Mouse (Mus musculus) liver, embryonic 14.5 days (tissue): ENCODE measurements around the gene Tmprss13. TPM values are rescaled to one million over a fixed set of nuclear protein-coding genes. Genes with fewer than 3 reads are reported as not detected.
A peak's percentile ranks its signal among the peaks of the same experiment; 100 is the strongest.

ENCODE experiments used
- ATAC-seq: fragments of 200-750 bp; cut with Nextera tagmentation; 2 replicates; pipeline ENCODE4 v1.8.0; 2017; ENCODE audit warnings: moderate number of reproducible peaks, mild to moderate bottlenecking, moderate library complexity; ENCODE audit not compliant: insufficient read depth
- DNase-seq, 3 experiments: peaks; one replicate each; pipeline ENCODE4 v3.0.0-alpha.2; 2012 to 2013; ENCODE audit warnings: low read depth in 3 of 3, low spot score in 3 of 3
- H3K27ac ChIP-seq: fragments of 300-500 bp; sonication (generic); 2 replicates; pipeline ENCODE4 v1.5.1; 2014; ENCODE audit warnings: moderate library complexity, mild to moderate bottlenecking, control low read depth, inconsistent platforms
- H3K27me3 ChIP-seq: fragments of 300-500 bp; sonication (generic); 2 replicates; pipeline ENCODE4 v1.6.1; 2014; ENCODE audit warnings: mild to moderate bottlenecking, low read length, moderate library complexity; ENCODE audit not compliant: control insufficient read depth, insufficient read depth
- H3K36me3 ChIP-seq: fragments of 300-500 bp; sonication (generic); replicated peaks from 2 replicates; pipeline ENCODE4 v1.6.1; 2014; ENCODE audit warnings: low read depth; ENCODE audit not compliant: control insufficient read depth, insufficient read depth
- H3K4me1 ChIP-seq, 2 experiments: fragments of 200-500 bp in 1 of 2; fragments of 300-500 bp in 1 of 2; sonication (generic) in 1 of 2; replicated peaks; 2 replicates each; pipeline ENCODE4 v1.6.1; 2012 to 2014; ENCODE audit warnings: antibody characterized with exemption in 1 of 2, inconsistent platforms in 1 of 2, low read length in 1 of 2; ENCODE audit not compliant: control insufficient read depth in 2 of 2, insufficient read depth in 2 of 2
- H3K4me2 ChIP-seq: fragments of 300-500 bp; sonication (generic); 2 replicates; pipeline ENCODE4 v1.6.1; 2014; ENCODE audit warnings: low read depth, mild to moderate bottlenecking, control low read depth, moderate library complexity
- H3K4me3 ChIP-seq, 2 experiments: fragments of 200-500 bp in 1 of 2; fragments of 300-500 bp in 1 of 2; sonication (generic) in 1 of 2; 2 replicates each; pipeline ENCODE4 v1.5.1; 2012 to 2014; ENCODE audit warnings: low read depth in 2 of 2, low read length in 2 of 2, mild to moderate bottlenecking in 2 of 2, control low read depth in 1 of 2, inconsistent platforms in 1 of 2, moderate library complexity in 1 of 2; ENCODE audit not compliant: insufficient read depth in 1 of 2
- H3K9ac ChIP-seq: fragments of 300-500 bp; sonication (generic); replicated peaks from 2 replicates; pipeline ENCODE4 v1.6.1; 2014; ENCODE audit warnings: mild to moderate bottlenecking, control low read depth, moderate library complexity
- H3K9me3 ChIP-seq: fragments of 300-500 bp; sonication (generic); 2 replicates; pipeline ENCODE4 v1.6.1; 2016; ENCODE audit warnings: low read length, mixed read lengths; ENCODE audit not compliant: control insufficient read depth
- CTCF ChIP-seq: IDR thresholded peaks from 2 replicates; pipeline ENCODE4 v1.5.1; 2016; ENCODE audit warnings: antibody characterized with exemption, low read depth, control low read depth
- EP300 ChIP-seq: IDR thresholded peaks from 2 replicates; pipeline ENCODE4 v1.6.1; 2016; ENCODE audit warnings: antibody characterized with exemption, low read depth
- WGBS: fragments of 180-500 bp; shearing (Covaris S2); extraction: QIAGEN DNeasy Blood & Tissue Kit; methylation state at CpG from one replicate; pipeline ENCODE4 v1.1.7; 2014; ENCODE audit not compliant: insufficient replicate concordance; 5-methylcytosine and 5-hydroxymethylcytosine counted together
- polyA plus RNA-seq, 2 experiments: library from polyadenylated mRNA; depleted of rRNA in 1 of 2; stranded (reverse) in 1 of 2; unstranded in 1 of 2; fragments of >200 nt; fragmentation: Nextera tagmentation in 1 of 2; extraction: Ambion mirVana in 1 of 2; gene quantifications; 2 replicates each; pipeline versions ENCODE4 v1.2.1 to v1.2.3; 2012 to 2014

Gene Tmprss13
- polyA plus RNA-seq, 2 experiments: not detected

- Histone ChIP-seq H3K36me3 (no peaks in the 10 kb centered on the region), H3K9ac (no peak overlapping the region), H3K27me3 (no peaks in the 10 kb centered on the region), H3K4me3 (peak overlapping the region in 1 of 2 experiments; percentile 8; a peak in 2 of 4 replicates), H3K9me3 (no peaks in the 10 kb centered on the region), H3K4me2 (peak overlapping the region; percentile 50), H3K4me1 (peaks cover 0 to 8% of the 10 kb centered on the region in 2 experiments; a peak in 2 of 4 replicates), H3K27ac (no peak overlapping the region)
- DNase-seq (peak; percentile 62 to 75 (median 69)), ATAC-seq (peak; percentile 48; the same call in 1 of the 2 replicates)
- TF ChIP-seq EP300: no peak
- peak; percentile 87 for TF ChIP-seq CTCF
- 11% methylated on average over 20 of the region's 20 CpGs for WGBS
These were observed 18.3 kb upstream of the Tmprss13 start for GRCm38 (mm10) chr9:45300422-45301104.

GRCm38 (mm10) chr9:45301771-45302170, 17.1 kb upstream of the Tmprss13 start:
- no peak for ATAC-seq
- WGBS: 69% methylated on average over 8 of the region's 8 CpGs

GRCm38 (mm10) chr9:45306746-45307410, 12.0 kb upstream of the Tmprss13 start:
- Histone ChIP-seq H3K9ac (no peak overlapping the region), H3K27me3 (no peaks in the 10 kb centered on the region), H3K9me3 (no peaks in the 10 kb centered on the region), H3K4me3 (no peak overlapping the region), H3K36me3 (no peaks in the 10 kb centered on the region), H3K27ac (no peak overlapping the region), H3K4me2 (no peak overlapping the region), H3K4me1 (no peaks in the 10 kb centered on the region)
- TF ChIP-seq EP300: no peak
- TF ChIP-seq CTCF: no peak
- no peak for DNase-seq
- ATAC-seq: no peak
- WGBS: 60% methylated on average over 12 of the region's 12 CpGs

More at GRCm38 (mm10) chr9:45301771-45302170, 17.1 kb upstream of the Tmprss13 start:
- peaks cover 0 to 8% of the 10 kb centered on the region in 2 experiments; a peak in 2 of 4 replicates for H3K4me1 ChIP-seq
- H3K4me3 ChIP-seq: no peak overlapping the region
- H3K27me3 ChIP-seq: no peaks in the 10 kb centered on the region
- no peak for DNase-seq
- H3K27ac ChIP-seq: no peak overlapping the region
- no peaks in the 10 kb centered on the region for H3K36me3 ChIP-seq
- no peak overlapping the region for H3K4me2 ChIP-seq
- no peak overlapping the region for H3K9ac ChIP-seq
- H3K9me3 ChIP-seq: no peaks in the 10 kb centered on the region
- TF ChIP-seq EP300: no peak
- no peak for TF ChIP-seq CTCF

GRCm38 (mm10) chr9:45308521-45308920, 10.4 kb upstream of the Tmprss13 start:
- Histone ChIP-seq H3K27me3 (no peaks in the 10 kb centered on the region), H3K4me2 (no peak overlapping the region), H3K27ac (no peak overlapping the region), H3K4me1 (no peaks in the 10 kb centered on the region), H3K9me3 (no peaks in the 10 kb centered on the region), H3K9ac (no peak overlapping the region), H3K36me3 (no peaks in the 10 kb centered on the region), H3K4me3 (no peak overlapping the region)
- ATAC-seq (no peak), DNase-seq (no peak)
- TF ChIP-seq EP300 (no peak), CTCF (no peak)
- WGBS: 61% methylated on average over 5 of the region's 5 CpGs

- no peak for ATAC-seq
- Histone ChIP-seq H3K9ac (no peak overlapping the region), H3K27ac (no peak overlapping the region), H3K4me1 (no peaks in the 10 kb centered on the region), H3K4me2 (no peak overlapping the region), H3K9me3 (no peaks in the 10 kb centered on the region), H3K4me3 (no peak overlapping the region), H3K27me3 (no peaks in the 10 kb centered on the region), H3K36me3 (no peaks in the 10 kb centered on the region)
- TF ChIP-seq CTCF (no peak), EP300 (no peak)
- no peak for DNase-seq
- whole genome bisulfite sequencing: 68% methylated on average over 6 of the region's 6 CpGs
These were observed 7.0 kb upstream of the Tmprss13 start for GRCm38 (mm10) chr9:45311858-45312257.
